Mouse (Mus musculus) CD4-positive naive resting alpha-beta T cell, adult 57 days (primary cell): Measurements from ENCODE around the gene Zkscan17. TPM values are rescaled to one million over a fixed set of nuclear protein-coding genes. Genes with fewer than 3 reads are reported as not detected.

Experiments used
- total RNA-seq: library from RNA; stranded (reverse); gene quantifications from one replicate; pipeline ENCODE4 v1.2.4, GENCODE M21; 2023

Zkscan17 gene
- total RNA-seq, result 20.5 TPM

GRCm38 (mm10) chr11:59526472-59527080, at the start of gene Zkscan17:
Zkscan17 (minus strand) TSS chr11:59526751.

DNA sequence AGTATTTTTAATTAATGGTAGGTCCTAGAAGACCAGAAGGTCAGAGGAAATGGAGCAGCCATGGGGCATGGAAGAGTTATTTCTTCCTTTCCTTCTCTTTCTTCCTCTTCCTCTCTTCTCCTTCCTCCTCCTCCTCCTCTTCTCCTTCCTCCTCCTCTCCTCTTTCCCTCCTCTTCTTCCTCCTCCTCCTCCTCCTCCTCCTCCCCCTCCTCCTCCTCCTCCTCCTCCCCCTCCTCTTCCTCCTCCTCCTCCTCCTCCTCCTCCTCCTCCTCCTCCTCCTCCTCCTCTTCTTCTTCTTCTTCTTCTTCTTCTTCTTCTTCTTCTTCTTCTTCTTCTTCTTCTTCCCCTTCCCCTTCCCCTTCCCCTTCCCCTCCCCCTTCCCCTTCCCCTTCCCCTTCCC, 49.6 kb upstream of the Zkscan17 start, which contains the start of gene Olfr222:
Gene Olfr222 (minus strand): TSS at position 101 of the 400 bp plus-strand sequence.

DNA sequence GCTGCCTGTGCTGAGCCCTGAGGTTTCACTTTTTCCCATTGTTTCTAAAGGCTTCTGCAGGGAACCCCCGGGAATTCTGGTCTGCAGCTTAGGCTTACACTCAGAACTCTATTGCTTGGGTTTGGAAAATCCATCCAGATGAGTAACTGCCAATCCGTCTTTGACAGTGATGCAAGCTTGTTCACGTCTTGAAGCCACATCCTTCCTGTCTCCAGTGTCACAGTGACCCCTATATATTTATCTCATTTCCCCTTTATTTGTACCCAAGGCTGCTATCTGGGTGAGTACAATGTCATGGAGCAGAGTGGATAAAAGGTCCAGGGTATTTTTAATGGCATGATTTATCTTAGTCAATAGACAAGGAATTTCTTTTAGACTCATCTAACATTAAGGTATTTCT, 14.8 kb upstream of the Zkscan17 start, which contains the start of gene Nlrp3:
Gene Nlrp3 (plus strand): TSS at position 245 of the 400 bp plus-strand sequence.

GRCm38 (mm10) chr11:59472326-59472677, 54.2 kb downstream of the Zkscan17 start, which contains the start of gene Zfp867:
Zfp867 (minus strand) TSS chr11:59472474.

DNA sequence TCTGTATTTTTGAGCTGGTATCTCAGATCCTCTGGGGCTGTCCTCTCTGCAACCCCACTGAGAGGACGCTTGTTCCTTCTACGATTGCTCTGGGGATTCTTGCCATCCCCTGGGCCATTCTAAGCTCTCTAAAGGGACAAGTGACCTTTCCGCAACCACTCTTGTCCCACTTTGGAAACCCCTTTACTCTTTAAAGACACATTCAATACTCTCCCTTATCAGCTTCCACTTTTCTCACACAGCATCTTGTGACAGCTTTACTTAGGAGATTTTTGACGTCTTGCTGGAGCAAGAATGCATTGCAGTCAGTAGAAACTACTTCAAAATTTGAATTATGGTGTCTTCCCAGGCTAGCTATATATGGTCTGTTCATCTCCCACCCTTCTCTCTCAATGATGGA, 75.5 kb downstream of the Zkscan17 start, which contains the start of gene Snap47:
Gene Snap47 (minus strand): TSS at position 101 of the 400 bp plus-strand sequence.

DNA sequence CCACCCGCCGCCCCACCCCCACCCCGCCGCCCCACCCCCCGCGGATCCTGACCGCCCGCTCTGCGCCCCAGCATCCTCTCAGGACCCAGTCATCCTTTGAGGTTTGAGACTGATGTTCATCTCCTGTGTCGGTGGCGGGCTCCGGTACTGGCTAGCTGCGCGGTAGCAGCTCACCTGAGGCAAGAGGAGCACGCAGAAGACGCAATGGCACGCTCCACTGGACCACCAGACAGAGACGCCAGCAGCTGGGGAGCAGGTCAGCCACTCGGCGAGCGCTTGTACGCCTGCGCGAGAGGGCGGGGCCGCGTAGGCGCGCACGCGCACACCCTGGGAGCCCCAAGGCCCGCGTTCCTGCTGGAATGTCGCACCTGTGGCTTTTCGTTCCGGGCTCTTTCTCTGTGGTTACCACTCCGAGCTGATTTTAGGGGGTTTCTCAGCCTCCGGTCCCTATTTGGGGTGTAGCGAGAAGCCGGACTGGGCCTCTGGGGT, 76.8 kb downstream of the Zkscan17 start, which contains the start of gene Jmjd4:
Gene Jmjd4 (plus strand): TSS at position 305 of the 489 bp plus-strand sequence.

Other genes with a start within 250 kb of the Zkscan17 start
- gene Wnt3a, start 236.0 kb downstream of the Zkscan17 start, total RNA-seq, result not detected
- not detected for gene Wnt9a, start 219.8 kb downstream of the Zkscan17 start, total RNA-seq
- not detected for gene Prss38, start 151.1 kb downstream of the Zkscan17 start, total RNA-seq
- 9.5 TPM for gene Jmjd4, start 76.7 kb downstream of the Zkscan17 start, total RNA-seq
- 24.4 TPM for gene Snap47, start 75.6 kb downstream of the Zkscan17 start, total RNA-seq
- gene Zfp867, start 54.3 kb downstream of the Zkscan17 start, total RNA-seq, result 2.9 TPM
- 5.7 TPM for gene Nlrp3, start 14.8 kb upstream of the Zkscan17 start, total RNA-seq
- not detected for gene Olfr222, start 49.5 kb upstream of the Zkscan17 start, total RNA-seq
- gene Olfr223, start 66.5 kb upstream of the Zkscan17 start, total RNA-seq, result not detected
- 77.4 TPM for gene Mprip, start 134.6 kb upstream of the Zkscan17 start, total RNA-seq